Mouse (Mus musculus) myocyte (in vitro differentiated cells): ENCODE data around the gene Nwd2.

Experiments
- E2F4 ChIP-seq: IDR thresholded peaks from one replicate; pipeline ENCODE4 v1.6.1; 2011; ENCODE audit warnings: mild to moderate bottlenecking, control low read depth, moderate library complexity; ENCODE audit not compliant: insufficient read depth
- MAX ChIP-seq: IDR thresholded peaks from one replicate; pipeline ENCODE4 v1.6.1; 2011; ENCODE audit warnings: low read depth, mild to moderate bottlenecking, control low read depth
- MYOD1 ChIP-seq, 3 experiments: IDR thresholded peaks; one replicate each; pipeline ENCODE4 v1.6.1; 2011; ENCODE audit warnings: control low read depth in 2 of 3, low read depth in 2 of 3, mild to moderate bottlenecking in 2 of 3, moderate library complexity in 1 of 3; ENCODE audit not compliant: insufficient read length in 2 of 3, control insufficient read depth in 1 of 3
- POLR2A ChIP-seq: IDR thresholded peaks from one replicate; pipeline ENCODE4 v1.6.1; 2011; ENCODE audit warnings: low read depth, mild to moderate bottlenecking, control low read depth, moderate library complexity; ENCODE audit not compliant: insufficient read length
- TCF12 ChIP-seq: IDR thresholded peaks from one replicate; pipeline ENCODE4 v1.6.1; 2011; ENCODE audit warnings: mild to moderate bottlenecking, control low read depth; ENCODE audit not compliant: poor library complexity, insufficient read depth, severe bottlenecking

DNA sequence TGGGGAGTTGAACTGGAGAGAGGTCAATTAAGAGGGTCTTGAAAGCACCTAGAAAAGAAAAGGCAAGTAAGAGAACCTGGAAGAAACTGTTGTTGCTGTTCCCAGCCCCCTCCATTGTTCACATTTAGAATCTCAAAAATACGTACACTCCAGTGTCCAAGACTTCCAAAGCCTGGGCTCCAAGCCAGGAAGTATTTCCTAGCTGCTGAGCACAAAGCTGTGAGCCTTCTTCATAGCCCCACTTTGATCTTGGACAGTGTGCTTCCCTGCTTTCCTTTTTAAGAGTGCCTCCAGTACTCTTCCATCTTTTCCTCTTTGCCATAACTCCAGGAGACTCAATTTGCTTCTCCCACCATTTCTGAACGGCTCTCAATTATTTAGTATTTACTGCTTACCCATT is 14.3 kb upstream of the Nwd2 start:
- TF ChIP-seq MYOD1 (IDR thresholded peaks at IDR 0.05; ENCODE audit: control insufficient read depth in 1 of 3, insufficient read length in 2 of 3, low read depth in 2 of 3) (no peak), POLR2A (no peak), MAX (no peak), TCF12 (no peak), E2F4 (no peak)
